Mouse (Mus musculus): Measurements from ENCODE around the gene Dnah7b. TPM values are rescaled to one million over a fixed set of nuclear protein-coding genes. Genes with fewer than 3 reads are reported as not detected.
"Not testable (repeated sequence)": the region's sequence is repeated elsewhere in the genome, so short reads cannot be mapped to it uniquely, and the experiment has no call there.

Gene Dnah7b
- 4.2 TPM for polyA plus RNA-seq (2021)

- no peak for DNase-seq (ENCODE audit: low read depth, low spot score)
Measured at GRCm38 (mm10) chr1:46066015-46066414, at the start of gene Dnah7b. Gene Dnah7b, plus strand, starts transcription at chr1:46066315.

DNA sequence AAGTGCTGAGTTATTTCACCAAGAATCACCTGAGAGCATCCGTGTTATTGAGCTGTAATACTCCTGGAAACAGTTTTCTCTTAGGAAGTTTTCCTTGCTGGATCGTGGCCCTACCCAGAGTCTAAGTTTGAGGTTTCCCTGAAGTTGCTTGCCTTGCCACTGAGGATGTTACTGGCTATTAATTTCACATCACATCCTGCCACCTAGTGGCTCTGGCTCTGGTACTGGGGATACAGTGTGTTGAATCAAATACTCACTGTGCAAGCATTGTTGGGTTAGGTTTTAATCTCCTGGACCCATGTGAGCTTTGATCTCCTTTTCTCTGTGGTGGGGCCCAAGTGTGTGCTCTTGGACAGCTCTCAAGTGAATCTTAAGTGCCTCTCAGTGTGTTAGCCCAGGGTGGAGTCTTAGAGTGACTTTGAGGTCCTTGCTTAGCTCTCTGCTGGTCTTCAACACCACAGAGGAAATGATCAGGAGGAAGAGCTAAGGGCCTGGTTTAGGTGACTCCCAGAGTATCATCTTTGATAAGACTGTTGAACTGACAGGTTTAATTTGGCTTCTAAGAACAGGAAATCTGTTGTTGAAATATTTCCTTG is 47.6 kb upstream of the Dnah7b start:
- ChIA-PET CTCF (interaction anchor here (0.8 to 3.8 kb wide), 6 partner anchors 17 to 206 kb away, joined by 3 to 19 read pairs (median 4); no protein-coding TSS in a partner anchor), POLR2A (no interaction called here)
- DNase-seq (ENCODE audit: low read depth, low spot score) (no peak), ATAC-seq (peak; percentile 66)
- in situ Hi-C loops (cut with MboI; ENCODE audit: low pct_unique_long_range_greater_than_20kb), result no loop called here
- no peaks in the 10 kb centered on the region for H3K27me3 ChIP-seq
- TF ChIP-seq CTCF (IDR thresholded peaks at IDR 0.05), result peak; percentile 55

More at GRCm38 (mm10) chr1:46066015-46066414, at the start of gene Dnah7b:
- no peak for TF ChIP-seq CTCF (IDR thresholded peaks at IDR 0.05)
- ATAC-seq, result no peak
- in situ Hi-C loops (cut with MboI; ENCODE audit: low pct_unique_long_range_greater_than_20kb), result loop anchor here (10.0 kb wide), 1 partner anchor 349 kb away; no protein-coding TSS in a partner anchor
- POLR2A ChIA-PET, result no interaction called here
- no peaks in the 10 kb centered on the region for H3K27me3 ChIP-seq
- CTCF ChIA-PET, result interaction anchor here (1.3 kb wide), 1 partner anchor 355 kb away, joined by 3 read pairs; no protein-coding TSS in a partner anchor

GRCm38 (mm10) chr1:46022262-46022661 is 43.9 kb upstream of the Dnah7b start:
- ATAC-seq, result no peak
- no peak for DNase-seq (ENCODE audit: low read depth, low spot score)
- TF ChIP-seq CTCF (IDR thresholded peaks at IDR 0.05), result peak; percentile 51
- POLR2A ChIA-PET, result no interaction called here
- no peaks in the 10 kb centered on the region for H3K27me3 ChIP-seq
- CTCF ChIA-PET, result no interaction called here
- in situ Hi-C loops (cut with MboI; ENCODE audit: low pct_unique_long_range_greater_than_20kb), result loop anchor here (5.0 kb wide), 2 partner anchors 90 to 200 kb away; no protein-coding TSS in a partner anchor

DNA sequence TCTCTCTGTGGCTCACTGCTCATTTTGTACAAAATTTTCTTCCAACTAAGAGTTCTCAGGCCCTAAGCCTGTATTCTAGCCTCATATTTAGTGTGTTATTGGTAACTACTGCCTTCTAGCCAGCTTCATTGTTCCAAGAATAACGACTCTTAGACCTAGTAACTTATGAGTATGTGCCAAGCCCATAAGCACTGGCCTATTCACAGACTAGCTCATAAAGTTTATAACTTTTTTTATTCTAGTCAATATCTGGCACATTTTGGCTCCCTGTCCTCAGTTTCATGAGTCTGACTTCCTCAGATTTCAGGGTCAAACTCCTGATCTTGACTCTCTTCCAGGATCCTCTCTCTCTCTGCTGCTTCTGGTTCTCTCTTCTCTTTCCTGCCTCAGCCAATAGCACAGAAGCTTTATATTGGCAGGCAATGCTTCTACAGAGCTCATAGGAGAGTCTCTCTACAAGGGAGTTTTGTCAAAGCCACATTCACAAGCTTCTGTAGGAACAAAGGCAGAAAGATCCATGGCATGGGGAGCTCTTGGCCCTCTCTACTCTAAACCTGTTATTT is 34.0 kb upstream of the Dnah7b start:
- DNase-seq (ENCODE audit: low read depth, low spot score) (no peak), ATAC-seq (no peak)
- H3K27me3 ChIP-seq, result peaks cover 15% of the 10 kb centered on the region
- in situ Hi-C loops (cut with MboI; ENCODE audit: low pct_unique_long_range_greater_than_20kb), result no loop called here
- ChIA-PET CTCF (interaction anchor here (1.0 kb wide), 1 partner anchor 11 kb away, joined by 3 read pairs; no protein-coding TSS in a partner anchor), POLR2A (no interaction called here)
- no peak for TF ChIP-seq CTCF (IDR thresholded peaks at IDR 0.05)

- DNase-seq (ENCODE audit: low read depth, low spot score) (no peak), ATAC-seq (no peak)
- H3K27me3 ChIP-seq, result peaks cover 17% of the 10 kb centered on the region
- TF ChIP-seq CTCF (IDR thresholded peaks at IDR 0.05), result no peak
- in situ Hi-C loops (cut with MboI; ENCODE audit: low pct_unique_long_range_greater_than_20kb), result no loop called here
- ChIA-PET CTCF (no interaction called here), POLR2A (no interaction called here)
Measured at GRCm38 (mm10) chr1:46048188-46048587, 17.9 kb upstream of the Dnah7b start.

DNA sequence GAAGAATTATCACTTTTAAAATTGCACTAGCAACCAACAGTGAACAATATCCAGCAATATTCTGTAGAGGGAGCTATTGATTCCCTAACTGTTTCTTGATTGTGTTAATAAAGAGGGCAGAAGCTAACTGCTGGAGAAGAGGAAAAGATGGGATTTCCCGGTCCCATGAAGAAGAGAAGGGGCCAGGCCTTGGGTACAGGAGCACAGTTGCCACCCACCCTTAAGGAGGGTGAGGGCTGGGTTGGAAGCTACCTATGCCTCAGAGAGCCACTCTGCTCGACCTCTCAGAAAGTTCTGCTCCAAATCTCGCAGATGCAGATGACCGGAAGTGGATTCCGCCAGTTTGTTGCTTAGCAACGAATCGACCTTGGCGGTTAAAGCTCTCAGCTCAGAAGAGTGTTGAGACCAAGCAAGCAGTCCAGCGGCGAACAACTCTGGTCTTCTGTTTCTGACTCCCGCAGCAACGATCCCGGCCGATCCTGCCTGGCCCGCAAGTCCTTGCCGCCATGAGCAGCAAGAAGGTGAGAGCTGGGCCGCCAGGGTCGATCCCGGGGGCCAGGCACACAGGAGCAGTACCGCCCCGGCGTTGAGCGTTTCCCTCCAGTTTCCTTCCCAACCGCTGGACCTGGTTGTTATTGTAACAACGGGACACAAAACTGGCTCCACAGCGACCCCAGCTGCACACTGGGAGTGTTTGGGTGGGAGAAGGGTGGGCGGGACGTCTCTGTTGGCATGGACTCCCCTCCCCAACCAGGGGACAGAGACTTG is 553 bp downstream of the Dnah7b start:
- ChIA-PET POLR2A (no interaction called here), CTCF (interaction anchor here (1.3 kb wide), 1 partner anchor 354 kb away, joined by 3 read pairs; no protein-coding TSS in a partner anchor)
- ATAC-seq (peak; percentile 95), DNase-seq (ENCODE audit: low read depth, low spot score) (peak; percentile 27)
- TF ChIP-seq CTCF (IDR thresholded peaks at IDR 0.05), result peak; percentile 50
- no peaks in the 10 kb centered on the region for H3K27me3 ChIP-seq
- in situ Hi-C loops (cut with MboI; ENCODE audit: low pct_unique_long_range_greater_than_20kb), result loop anchor here (10.0 kb wide), 1 partner anchor 348 kb away; no protein-coding TSS in a partner anchor

DNA sequence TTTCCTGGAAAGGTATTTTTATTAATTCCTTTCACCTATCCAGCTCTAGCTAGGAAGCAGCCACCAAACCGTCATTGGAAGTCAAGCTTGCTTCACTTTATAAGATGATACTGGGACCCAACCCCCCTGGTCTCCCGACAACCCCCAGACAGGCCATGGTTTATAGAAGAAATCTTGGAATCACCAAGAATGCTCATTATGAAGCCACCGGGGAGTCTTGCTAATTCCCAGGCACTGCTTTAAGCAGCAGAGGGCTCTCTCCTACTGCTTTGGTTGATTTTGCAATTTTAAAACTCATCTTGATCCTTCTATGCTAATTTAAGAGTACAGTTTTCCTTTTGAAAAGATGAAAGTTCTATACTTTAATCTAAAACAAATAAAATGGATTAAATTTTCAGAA is 2.7 kb downstream of the Dnah7b start:
- H3K27me3 ChIP-seq; CTCF ChIA-PET; ATAC-seq; DNase-seq (ENCODE audit: low read depth, low spot score); POLR2A ChIA-PET: not testable (repeated sequence)
- in situ Hi-C loops (cut with MboI; ENCODE audit: low pct_unique_long_range_greater_than_20kb), result loop anchor here (10.0 kb wide), 1 partner anchor 346 kb away; no protein-coding TSS in a partner anchor

DNA sequence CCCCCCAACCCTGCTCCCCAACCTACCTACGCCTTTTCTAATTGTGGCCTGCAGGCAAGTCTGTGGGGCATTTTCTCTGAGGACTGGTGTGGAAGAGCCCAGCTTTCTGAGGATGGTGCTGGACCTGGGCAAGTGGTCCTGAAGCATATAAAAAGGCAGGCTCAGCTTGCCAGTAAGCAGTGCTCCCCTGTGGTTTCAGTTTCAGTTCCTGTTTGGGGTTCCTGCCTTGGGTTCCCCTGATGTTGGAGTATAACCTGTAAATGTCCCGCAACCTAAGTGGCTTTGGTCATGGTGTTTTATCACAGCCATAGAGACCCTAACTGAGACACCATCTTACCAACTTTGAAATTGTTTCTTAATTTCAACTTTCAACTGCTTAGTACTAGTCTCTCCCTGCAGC is 11.8 kb downstream of the Dnah7b start:
- no peak for DNase-seq (ENCODE audit: low read depth, low spot score)
- CTCF ChIA-PET, result no interaction called here
- in situ Hi-C loops (cut with MboI; ENCODE audit: low pct_unique_long_range_greater_than_20kb), result no loop called here

DNA sequence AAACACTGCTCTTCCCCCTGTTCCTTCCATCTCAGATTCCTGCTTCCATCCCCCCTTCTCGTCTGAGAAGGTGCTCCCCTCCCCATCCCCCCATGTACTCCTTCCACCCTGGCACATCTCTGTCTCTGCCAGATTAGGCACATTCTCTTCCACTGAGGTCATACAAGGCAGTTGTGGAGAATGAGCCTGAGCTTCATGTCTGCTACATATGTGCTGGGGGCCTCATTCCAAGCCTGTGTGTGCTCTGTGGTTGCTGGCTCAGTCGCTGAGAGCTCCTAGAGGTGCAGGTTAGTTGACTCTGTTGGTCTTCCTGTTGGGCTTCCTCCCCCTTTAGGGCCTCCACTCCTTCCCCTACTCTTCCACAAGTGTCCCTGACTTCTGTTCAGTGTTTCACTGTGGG is 34.4 kb downstream of the Dnah7b start:
- CTCF ChIA-PET, result no interaction called here
- DNase-seq (ENCODE audit: low read depth, low spot score) (no peak), ATAC-seq (no peak)
- in situ Hi-C loops (cut with MboI; ENCODE audit: low pct_unique_long_range_greater_than_20kb), result no loop called here
- no peak for TF ChIP-seq CTCF (IDR thresholded peaks at IDR 0.05)
- POLR2A ChIA-PET, result no interaction called here
- H3K27me3 ChIP-seq, result no peaks in the 10 kb centered on the region

More for the DNA sequence above, 11.8 kb downstream of the Dnah7b start:
- POLR2A ChIA-PET, result no interaction called here
- TF ChIP-seq CTCF (IDR thresholded peaks at IDR 0.05), result no peak
- no peaks in the 10 kb centered on the region for H3K27me3 ChIP-seq
- ATAC-seq, result no peak

GRCm38 (mm10) chr1:46112606-46113005 is 46.5 kb downstream of the Dnah7b start:
- CTCF ChIA-PET; in situ Hi-C loops (cut with MboI; ENCODE audit: low pct_unique_long_range_greater_than_20kb); POLR2A ChIA-PET; H3K27me3 ChIP-seq; ATAC-seq; DNase-seq (ENCODE audit: low read depth, low spot score): not testable (repeated sequence)

DNA sequence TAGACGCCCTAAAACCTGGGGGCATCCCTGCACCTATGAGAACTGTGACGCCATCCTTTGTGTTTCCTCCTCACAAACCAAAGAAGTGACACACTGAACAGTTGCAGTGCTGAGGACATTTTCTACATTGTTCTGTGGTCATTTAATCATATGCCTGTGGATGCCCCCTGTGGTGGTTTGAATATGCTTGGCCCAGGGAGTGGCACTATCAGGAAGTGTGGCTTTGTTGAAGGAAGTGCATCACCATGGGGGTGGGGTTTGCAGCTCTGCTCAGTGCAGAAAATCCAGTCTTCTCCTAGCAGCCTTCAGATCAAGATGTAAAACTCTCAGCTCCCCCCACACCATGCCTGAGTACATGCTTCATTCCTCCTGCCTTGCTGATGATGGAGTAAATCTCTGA is 51.1 kb downstream of the Dnah7b start:
- in situ Hi-C loops (cut with MboI; ENCODE audit: low pct_unique_long_range_greater_than_20kb); DNase-seq (ENCODE audit: low read depth, low spot score); CTCF ChIA-PET; ATAC-seq; H3K27me3 ChIP-seq; POLR2A ChIA-PET: not testable (repeated sequence)
